Comparison of ENCODE assay signal across 8 mouse cellular contexts in the genomic region with DNA sequence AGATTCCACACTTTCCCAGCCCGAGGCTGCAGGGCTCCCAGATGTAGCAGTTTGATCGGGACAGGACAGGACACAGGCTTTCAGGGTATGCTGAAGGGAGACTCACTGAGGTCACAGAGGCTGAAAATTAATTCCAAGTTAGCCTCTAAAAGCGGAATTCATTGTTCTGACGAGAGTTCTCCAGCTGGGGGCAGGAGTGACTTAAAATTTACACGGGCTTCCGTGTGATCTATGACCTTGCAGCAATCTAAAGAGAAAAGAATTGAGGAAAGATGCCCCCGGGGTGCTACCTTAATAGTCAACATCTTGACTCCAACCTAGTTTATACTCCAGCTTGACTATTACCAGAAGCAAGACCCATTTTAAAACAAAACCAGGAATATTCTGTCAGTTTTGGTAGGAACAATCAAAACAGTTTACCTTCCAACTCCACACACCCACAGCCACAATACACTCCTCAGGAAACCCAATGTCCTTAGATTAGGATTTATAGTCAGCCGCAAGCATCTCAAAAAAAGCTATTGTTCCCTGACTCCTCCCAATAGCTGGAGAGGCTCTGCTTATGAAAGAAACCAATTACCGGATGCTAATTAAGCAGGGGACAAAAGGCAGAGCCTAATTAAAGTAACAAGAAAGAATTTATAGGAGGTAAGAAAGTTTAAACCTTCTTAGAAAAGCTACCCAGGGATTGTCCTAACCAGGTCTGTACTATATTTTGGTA. TPM values are rescaled to one million over a fixed set of nuclear protein-coding genes. Genes with fewer than 3 reads are reported as not detected.
DNase-seq lines count a peak whose midpoint lies in the region; ATAC-seq and TF ChIP-seq lines count a peak whose summit lies in the region.
"Had no signal": no experiment of that assay in that cellular context is flagged by ENCODE, and none has a peak within 500 bp of the region (broad histone marks: within the 10 kb centered on the region; RNA-seq: fewer than 3 reads in every experiment).

No protein-coding gene starts in this region.

- no peak overlapping the region for H3K4me2 ChIP-seq in intestine, postnatal 0 days (replicated peaks; ENCODE audit: low read depth)
- H3K4me2 ChIP-seq in intestine, embryonic 15.5 days (replicated peaks): no peak overlapping the region
- no peak overlapping the region for H3K4me2 ChIP-seq in embryonic facial prominence, embryonic 14.5 days (ENCODE audit: low read depth, low read length)
- H3K4me2 ChIP-seq in stomach, postnatal 0 days (replicated peaks; ENCODE audit: low read depth): no peak overlapping the region
- H3K4me2 ChIP-seq: lung, embryonic 15.5 days had no signal

- ATAC-seq in intestine, postnatal 0 days: no peak
- no peak for ATAC-seq in intestine, embryonic 15.5 days
- no peak for ATAC-seq in embryonic facial prominence, embryonic 14.5 days (ENCODE audit: low read depth)
- ATAC-seq in stomach, postnatal 0 days (ENCODE audit: low FRiP score, low TSS enrichment): no peak

- peak; percentile 71 for TF ChIP-seq CTCF in intestine, postnatal 0 days (IDR thresholded peaks at IDR 0.05; ENCODE audit: low read depth)
- peak; percentile 74 for TF ChIP-seq CTCF in stomach, postnatal 0 days (IDR thresholded peaks at IDR 0.05; ENCODE audit: low read depth)

- no peaks in the 10 kb centered on the region for H3K27me3 ChIP-seq in intestine, postnatal 0 days (replicated peaks; ENCODE audit: control insufficient read depth, insufficient read depth, low read length)
- H3K27me3 ChIP-seq in intestine, embryonic 15.5 days (replicated peaks): no peaks in the 10 kb centered on the region
- no peaks in the 10 kb centered on the region for H3K27me3 ChIP-seq in embryonic facial prominence, embryonic 14.5 days (replicated peaks; ENCODE audit: control insufficient read depth, insufficient read depth, low read length)
- no peaks in the 10 kb centered on the region for H3K27me3 ChIP-seq in limb, embryonic 10.5 days (ENCODE audit: low read depth, poor library complexity, severe bottlenecking)
- H3K27me3 ChIP-seq in stomach, postnatal 0 days (ENCODE audit: control insufficient read depth, insufficient read depth, low read length): no peaks in the 10 kb centered on the region
- H3K27me3 ChIP-seq: lung, embryonic 15.5 days had no signal

- H3K27ac ChIP-seq in intestine, postnatal 0 days (ENCODE audit: low read depth, low read length): no peak overlapping the region
- no peak overlapping the region for H3K27ac ChIP-seq in intestine, embryonic 15.5 days
- H3K27ac ChIP-seq in embryonic facial prominence, embryonic 14.5 days (replicated peaks; ENCODE audit: low read depth, low read length): no peak overlapping the region
- peak overlapping the region; percentile 53; the same call in 1 of the 2 replicates for H3K27ac ChIP-seq in limb, embryonic 10.5 days
- H3K27ac ChIP-seq in stomach, postnatal 0 days (replicated peaks): no peak overlapping the region
- H3K27ac ChIP-seq: lung, embryonic 15.5 days had no signal

- WGBS in intestine, postnatal 0 days: 12% methylated on average over 9 of the region's 9 CpGs
- WGBS in intestine, embryonic 15.5 days: 13% methylated on average over 9 of the region's 9 CpGs
- 8% methylated on average over 9 of the region's 9 CpGs for WGBS in embryonic facial prominence, embryonic 14.5 days
- 8% methylated on average over 9 of the region's 9 CpGs for WGBS in limb, embryonic 10.5 days
- 13% methylated on average over 9 of the region's 9 CpGs for WGBS in stomach, postnatal 0 days

- H3K36me3 ChIP-seq in intestine, postnatal 0 days (ENCODE audit: control insufficient read depth, insufficient read depth): no peaks in the 10 kb centered on the region
- no peaks in the 10 kb centered on the region for H3K36me3 ChIP-seq in intestine, embryonic 15.5 days
- no peaks in the 10 kb centered on the region for H3K36me3 ChIP-seq in embryonic facial prominence, embryonic 14.5 days (ENCODE audit: control insufficient read depth, insufficient read depth, low read length)
- H3K36me3 ChIP-seq in limb, embryonic 10.5 days: no peaks in the 10 kb centered on the region
- no peaks in the 10 kb centered on the region for H3K36me3 ChIP-seq in stomach, postnatal 0 days (ENCODE audit: control insufficient read depth, insufficient read depth, low read length)
- H3K36me3 ChIP-seq: lung, embryonic 15.5 days had no signal

- H3K4me1 ChIP-seq in intestine, postnatal 0 days (replicated peaks; ENCODE audit: control insufficient read depth, insufficient read depth, low read length): no peaks in the 10 kb centered on the region; the same call in 1 of the 2 replicates
- peaks cover 10% of the 10 kb centered on the region for H3K4me1 ChIP-seq in intestine, embryonic 15.5 days (replicated peaks)
- H3K4me1 ChIP-seq in embryonic facial prominence, embryonic 14.5 days (ENCODE audit: control insufficient read depth, insufficient read depth, low read length): peaks cover 17% of the 10 kb centered on the region
- H3K4me1 ChIP-seq in limb, embryonic 10.5 days: peaks cover 37% of the 10 kb centered on the region
- H3K4me1 ChIP-seq in stomach, postnatal 0 days (replicated peaks; ENCODE audit: control insufficient read depth, insufficient read depth): no peaks in the 10 kb centered on the region

- no peak overlapping the region for H3K9ac ChIP-seq in intestine, postnatal 0 days (ENCODE audit: low read depth, low read length)
- H3K9ac ChIP-seq in intestine, embryonic 15.5 days: no peak overlapping the region
- peak overlapping the region; percentile 20; the same call in 1 of the 2 replicates for H3K9ac ChIP-seq in embryonic facial prominence, embryonic 14.5 days (ENCODE audit: low read depth, low read length)
- no peak overlapping the region for H3K9ac ChIP-seq in stomach, postnatal 0 days (ENCODE audit: low read length)
- H3K9ac ChIP-seq: lung, embryonic 15.5 days had no signal

- TF ChIP-seq EP300 in stomach, postnatal 0 days (optimal IDR thresholded peaks at IDR 0.05): no peak

- H3K9me3 ChIP-seq in intestine, postnatal 0 days (ENCODE audit: control insufficient read depth): no peaks in the 10 kb centered on the region
- H3K9me3 ChIP-seq in intestine, embryonic 15.5 days: no peaks in the 10 kb centered on the region
- no peaks in the 10 kb centered on the region for H3K9me3 ChIP-seq in embryonic facial prominence, embryonic 14.5 days (ENCODE audit: control insufficient read depth, low read length)
- no peaks in the 10 kb centered on the region for H3K9me3 ChIP-seq in limb, embryonic 10.5 days (replicated peaks)
- no peaks in the 10 kb centered on the region for H3K9me3 ChIP-seq in stomach, postnatal 0 days (ENCODE audit: control insufficient read depth, low read length)
- H3K9me3 ChIP-seq: lung, embryonic 15.5 days had no signal

- DNase-seq in CD4-positive helper T cell, adult 2 months (ENCODE audit: low read depth, low spot score): peak; percentile 64
- DNase-seq in Muller cell, postnatal 12 days (ENCODE audit: inconsistent ontology term): peak; percentile 54
- DNase-seq in embryonic facial prominence, embryonic 14.5 days (ENCODE audit: low spot score): peak; percentile 74
- no peak for DNase-seq in limb, embryonic 10.5 days (ENCODE audit: low spot score)
- DNase-seq in stomach, postnatal 0 days (ENCODE audit: low spot score): peak; percentile 61

- H3K4me3 ChIP-seq in intestine, postnatal 0 days (ENCODE audit: low read depth, low read length): no peak overlapping the region
- H3K4me3 ChIP-seq in intestine, embryonic 15.5 days (replicated peaks): no peak overlapping the region
- no peak overlapping the region for H3K4me3 ChIP-seq in embryonic facial prominence, embryonic 14.5 days (ENCODE audit: low read depth, low read length)
- H3K4me3 ChIP-seq in limb, embryonic 10.5 days: no peak overlapping the region
- no peak overlapping the region for H3K4me3 ChIP-seq in stomach, postnatal 0 days (ENCODE audit: low read depth, low read length)
- H3K4me3 ChIP-seq: lung, embryonic 15.5 days had no signal

RNA-seq across cellular contexts. Expression of a gene that starts 3.6 kb away (rescaled TPM):
- 686 and 738 TPM in 2 replicates for polyA plus RNA-seq in intestine, postnatal 0 days (2015; fragmentation: Nextera tagmentation; extraction: Ambion mirVana)
- polyA plus RNA-seq in intestine, embryonic 15.5 days (2015; fragmentation: Nextera tagmentation; extraction: Ambion mirVana): 1,251 and 1,347 TPM in 2 replicates
- polyA plus RNA-seq in embryonic facial prominence, embryonic 14.5 days (2014; fragmentation: Nextera tagmentation; extraction: Ambion mirVana): 1,406 and 1,438 TPM in 2 replicates
- 904 and 922 TPM in 2 replicates for polyA plus RNA-seq in limb, embryonic 10.5 days (2016; fragmentation: Nextera tagmentation; extraction: Ambion mirVana)
- 932 and 1,048 TPM in 2 replicates for polyA plus RNA-seq in stomach, postnatal 0 days (2015; fragmentation: Nextera tagmentation; extraction: Ambion mirVana)

RNA-seq across cellular contexts. Expression of a gene that starts 3.6 kb away (rescaled TPM):
- 0.38 TPM in 1 of 2 replicates, not detected in the other for polyA plus RNA-seq in intestine, postnatal 0 days (2015; fragmentation: Nextera tagmentation; extraction: Ambion mirVana)
- 0.69 TPM in 1 of 2 replicates, not detected in the other for polyA plus RNA-seq in intestine, embryonic 15.5 days (2015; fragmentation: Nextera tagmentation; extraction: Ambion mirVana)
- 0.89 TPM in 1 of 2 replicates, not detected in the other for polyA plus RNA-seq in embryonic facial prominence, embryonic 14.5 days (2014; fragmentation: Nextera tagmentation; extraction: Ambion mirVana)
- polyA plus RNA-seq in limb, embryonic 10.5 days (2016; fragmentation: Nextera tagmentation; extraction: Ambion mirVana): not detected in 2 replicates
- polyA plus RNA-seq in stomach, postnatal 0 days (2015; fragmentation: Nextera tagmentation; extraction: Ambion mirVana): 0.32 and 0.71 TPM in 2 replicates
- polyA plus RNA-seq: lung, embryonic 15.5 days had no signal

RNA-seq across cellular contexts. Expression of a gene that starts 7.7 kb away (rescaled TPM):
- 122 and 133 TPM in 2 replicates for polyA plus RNA-seq in intestine, postnatal 0 days (2015; fragmentation: Nextera tagmentation; extraction: Ambion mirVana)
- 145 and 148 TPM in 2 replicates for polyA plus RNA-seq in intestine, embryonic 15.5 days (2015; fragmentation: Nextera tagmentation; extraction: Ambion mirVana)
- 63.4 and 76.6 TPM in 2 replicates for polyA plus RNA-seq in embryonic facial prominence, embryonic 14.5 days (2014; fragmentation: Nextera tagmentation; extraction: Ambion mirVana)
- 27.9 and 43.1 TPM in 2 replicates for polyA plus RNA-seq in limb, embryonic 10.5 days (2016; fragmentation: Nextera tagmentation; extraction: Ambion mirVana)
- polyA plus RNA-seq in stomach, postnatal 0 days (2015; fragmentation: Nextera tagmentation; extraction: Ambion mirVana): 162 and 173 TPM in 2 replicates

RNA-seq across cellular contexts. Expression of a gene that starts 9.2 kb away (rescaled TPM):
- polyA plus RNA-seq in intestine, postnatal 0 days (2015; fragmentation: Nextera tagmentation; extraction: Ambion mirVana): 0.34 and 0.75 TPM in 2 replicates
- 2.4 and 3.4 TPM in 2 replicates for polyA plus RNA-seq in intestine, embryonic 15.5 days (2015; fragmentation: Nextera tagmentation; extraction: Ambion mirVana)
- polyA plus RNA-seq in embryonic facial prominence, embryonic 14.5 days (2014; fragmentation: Nextera tagmentation; extraction: Ambion mirVana): 108 and 179 TPM in 2 replicates
- 4.2 and 5.9 TPM in 2 replicates for polyA plus RNA-seq in limb, embryonic 10.5 days (2016; fragmentation: Nextera tagmentation; extraction: Ambion mirVana)
- polyA plus RNA-seq in stomach, postnatal 0 days (2015; fragmentation: Nextera tagmentation; extraction: Ambion mirVana): 0.58 and 0.82 TPM in 2 replicates

RNA-seq across cellular contexts. Expression of a gene that starts 18.1 kb away (rescaled TPM):
- 18.9 and 19.4 TPM in 2 replicates for polyA plus RNA-seq in intestine, postnatal 0 days (2015; fragmentation: Nextera tagmentation; extraction: Ambion mirVana)
- 21.6 and 21.9 TPM in 2 replicates for polyA plus RNA-seq in intestine, embryonic 15.5 days (2015; fragmentation: Nextera tagmentation; extraction: Ambion mirVana)
- 22.7 and 25.5 TPM in 2 replicates for polyA plus RNA-seq in embryonic facial prominence, embryonic 14.5 days (2014; fragmentation: Nextera tagmentation; extraction: Ambion mirVana)
- polyA plus RNA-seq in limb, embryonic 10.5 days (2016; fragmentation: Nextera tagmentation; extraction: Ambion mirVana): 11.4 and 15.4 TPM in 2 replicates
- polyA plus RNA-seq in stomach, postnatal 0 days (2015; fragmentation: Nextera tagmentation; extraction: Ambion mirVana): 10.1 and 12.3 TPM in 2 replicates
